Mouse (Mus musculus): ENCODE measurements around the gene Spint2. TPM values are rescaled to one million over a fixed set of nuclear protein-coding genes. Genes with fewer than 3 reads are reported as not detected.

Gene Spint2
- polyA plus RNA-seq, 1 experiment from 2014 or later, result 90.4 TPM

GRCm38 (mm10) chr7:29234661-29235060 lies 47.1 kb downstream of the Spint2 start:
- ATAC-seq (ENCODE audit: insufficient number of reproducible peaks, low FRiP score), result no peak
- Histone ChIP-seq H3K27ac (ENCODE audit: poor library complexity, severe bottlenecking) (peak overlapping the region; percentile 78), H3K9me3 (replicated peaks) (no peaks in the 10 kb centered on the region), H3K4me1 (replicated peaks) (peaks cover 22% of the 10 kb centered on the region), H3K36me3 (no peaks in the 10 kb centered on the region), H3K9ac (no peak overlapping the region), H3K4me3 (no peak overlapping the region), H3K27me3 (replicated peaks) (peaks cover 16% of the 10 kb centered on the region), H3K4me2 (no peak overlapping the region)
- 76% methylated on average over 5 of the region's 5 CpGs for WGBS

DNA sequence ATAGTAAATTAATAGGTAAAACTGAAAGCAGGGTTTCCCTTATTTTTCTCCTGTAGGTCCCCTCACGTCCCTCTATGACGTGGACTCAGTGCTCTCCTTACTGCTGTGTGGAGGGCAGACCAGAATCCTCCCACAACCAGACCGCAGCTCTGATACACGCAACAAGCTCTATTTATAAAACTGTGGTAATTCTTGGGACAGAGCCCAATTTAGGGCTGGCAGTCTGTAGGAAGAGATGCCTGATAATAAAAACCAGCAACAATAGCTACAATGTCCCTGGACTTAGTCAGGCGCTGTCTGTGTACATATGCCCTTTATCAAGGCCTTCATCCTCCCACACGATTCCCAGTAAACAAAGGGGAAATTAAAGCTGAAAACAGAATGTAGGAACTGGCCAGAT lies 48.0 kb downstream of the Spint2 start:
- H3K4me1 ChIP-seq (replicated peaks), result peaks cover 21% of the 10 kb centered on the region
- H3K4me3 ChIP-seq, result no peak overlapping the region
- ATAC-seq (ENCODE audit: insufficient number of reproducible peaks, low FRiP score), result no peak
- peak overlapping the region; percentile 6; the same call in 1 of the 2 replicates for H3K4me2 ChIP-seq
- 29% methylated on average over 6 of the region's 6 CpGs for WGBS
- H3K27ac ChIP-seq (ENCODE audit: poor library complexity, severe bottlenecking), result peak overlapping the region; percentile 78
- no peak overlapping the region for H3K9ac ChIP-seq
- H3K36me3 ChIP-seq, result no peaks in the 10 kb centered on the region
- H3K27me3 ChIP-seq (replicated peaks), result peaks cover 19% of the 10 kb centered on the region
- no peaks in the 10 kb centered on the region for H3K9me3 ChIP-seq (replicated peaks)

GRCm38 (mm10) chr7:29232247-29233013 lies 49.3 kb downstream of the Spint2 start, which contains the start of gene Kcnk6:
Kcnk6 (minus strand) TSS chr7:29232515.
- 2% methylated on average over 60 of the region's 62 CpGs for WGBS
- Histone ChIP-seq H3K4me2 (peak within 1 kb of the TSS; percentile 86), H3K4me1 (replicated peaks) (peaks cover 22% of the 10 kb centered on the region), H3K9me3 (replicated peaks) (no peaks in the 10 kb centered on the region), H3K27me3 (replicated peaks) (peaks cover 23% of the 10 kb centered on the region), H3K4me3 (peak within 1 kb of the TSS; percentile 64), H3K27ac (ENCODE audit: poor library complexity, severe bottlenecking) (peak within 1 kb of the TSS; percentile 78), H3K9ac (peak within 1 kb of the TSS; percentile 81), H3K36me3 (no peaks in the 10 kb centered on the region)
- ATAC-seq (ENCODE audit: insufficient number of reproducible peaks, low FRiP score), result peak; percentile 48

- no peaks in the 10 kb centered on the region for H3K36me3 ChIP-seq
Measured at GRCm38 (mm10) chr7:29231517-29231916, 50.2 kb downstream of the Spint2 start.

GRCm38 (mm10) chr7:29230560-29230959 lies 51.2 kb downstream of the Spint2 start:
- Histone ChIP-seq H3K36me3 (peaks cover 2% of the 10 kb centered on the region; the same call in 1 of the 2 replicates), H3K4me1 (replicated peaks) (peaks cover 22% of the 10 kb centered on the region), H3K27me3 (replicated peaks) (peaks cover 25% of the 10 kb centered on the region), H3K4me2 (peak overlapping the region; percentile 86; the same call in 1 of the 2 replicates), H3K9me3 (replicated peaks) (no peaks in the 10 kb centered on the region), H3K9ac (no peak overlapping the region), H3K27ac (ENCODE audit: poor library complexity, severe bottlenecking) (peak overlapping the region; percentile 60; the same call in 1 of the 2 replicates), H3K4me3 (no peak overlapping the region)
- 23% methylated on average over 3 of the region's 3 CpGs for WGBS
- no peak for ATAC-seq (ENCODE audit: insufficient number of reproducible peaks, low FRiP score)

More at GRCm38 (mm10) chr7:29231517-29231916, 50.2 kb downstream of the Spint2 start:
- WGBS, result 42% methylated on average over 3 of the region's 3 CpGs
- Histone ChIP-seq H3K9ac (peak overlapping the region; percentile 81), H3K4me3 (peak overlapping the region; percentile 64), H3K4me2 (peak overlapping the region; percentile 86), H3K27me3 (replicated peaks) (peaks cover 23% of the 10 kb centered on the region), H3K9me3 (replicated peaks) (no peaks in the 10 kb centered on the region), H3K4me1 (replicated peaks) (peaks cover 22% of the 10 kb centered on the region), H3K27ac (ENCODE audit: poor library complexity, severe bottlenecking) (peak overlapping the region; percentile 60)
- no peak for ATAC-seq (ENCODE audit: insufficient number of reproducible peaks, low FRiP score)

- H3K4me3 ChIP-seq, result no peak overlapping the region
- no peak overlapping the region for H3K27ac ChIP-seq (ENCODE audit: poor library complexity, severe bottlenecking)
- no peak overlapping the region for H3K9ac ChIP-seq
- H3K4me2 ChIP-seq, result no peak overlapping the region
- H3K27me3 ChIP-seq (replicated peaks), result peaks cover 27% of the 10 kb centered on the region
- H3K9me3 ChIP-seq (replicated peaks), result no peaks in the 10 kb centered on the region
- H3K36me3 ChIP-seq, result peaks cover 18% of the 10 kb centered on the region; the same call in 1 of the 2 replicates
- H3K4me1 ChIP-seq (replicated peaks), result peaks cover 18% of the 10 kb centered on the region
- 66% methylated on average over 4 of the region's 4 CpGs for WGBS
- no peak for ATAC-seq (ENCODE audit: insufficient number of reproducible peaks, low FRiP score)
Measured at GRCm38 (mm10) chr7:29228202-29228601, 53.5 kb downstream of the Spint2 start.

DNA sequence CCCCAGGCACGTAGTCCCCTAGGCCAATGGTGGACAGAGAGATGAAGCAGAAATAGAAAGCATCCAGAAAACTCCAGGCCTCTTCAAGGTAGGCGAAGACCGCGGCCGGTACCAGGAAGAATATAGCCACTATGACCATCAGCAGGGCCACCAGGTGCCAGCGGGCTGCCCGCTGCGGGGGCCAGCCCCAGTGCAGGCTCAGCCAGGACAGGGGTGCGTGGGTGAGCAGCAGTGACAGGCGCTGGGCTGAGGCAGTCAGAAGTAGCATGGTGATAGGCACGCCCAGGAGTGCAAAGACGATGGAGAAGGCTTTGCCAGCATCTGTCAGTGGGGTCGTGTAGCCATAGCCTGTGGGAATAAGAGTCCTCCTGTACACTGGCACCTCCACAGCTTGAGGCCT lies 56.2 kb downstream of the Spint2 start:
- H3K9me3 ChIP-seq (replicated peaks), result peaks cover 4% of the 10 kb centered on the region
- no peak overlapping the region for H3K4me3 ChIP-seq
- 0 out of 2 replicates have a peak, but pooled peaks cover 12% of the 10 kb centered on the region for H3K27me3 ChIP-seq (replicated peaks)
- no peak; the same call in 1 of the 2 replicates for ATAC-seq (ENCODE audit: insufficient number of reproducible peaks, low FRiP score)
- H3K9ac ChIP-seq, result no peak overlapping the region
- no peak overlapping the region for H3K4me2 ChIP-seq
- no peak overlapping the region for H3K27ac ChIP-seq (ENCODE audit: poor library complexity, severe bottlenecking)
- H3K36me3 ChIP-seq, result peaks cover 36% of the 10 kb centered on the region
- WGBS, result 73% methylated on average over 13 of the region's 13 CpGs
- peaks cover 16% of the 10 kb centered on the region; the same call in 1 of the 2 replicates for H3K4me1 ChIP-seq (replicated peaks)

DNA sequence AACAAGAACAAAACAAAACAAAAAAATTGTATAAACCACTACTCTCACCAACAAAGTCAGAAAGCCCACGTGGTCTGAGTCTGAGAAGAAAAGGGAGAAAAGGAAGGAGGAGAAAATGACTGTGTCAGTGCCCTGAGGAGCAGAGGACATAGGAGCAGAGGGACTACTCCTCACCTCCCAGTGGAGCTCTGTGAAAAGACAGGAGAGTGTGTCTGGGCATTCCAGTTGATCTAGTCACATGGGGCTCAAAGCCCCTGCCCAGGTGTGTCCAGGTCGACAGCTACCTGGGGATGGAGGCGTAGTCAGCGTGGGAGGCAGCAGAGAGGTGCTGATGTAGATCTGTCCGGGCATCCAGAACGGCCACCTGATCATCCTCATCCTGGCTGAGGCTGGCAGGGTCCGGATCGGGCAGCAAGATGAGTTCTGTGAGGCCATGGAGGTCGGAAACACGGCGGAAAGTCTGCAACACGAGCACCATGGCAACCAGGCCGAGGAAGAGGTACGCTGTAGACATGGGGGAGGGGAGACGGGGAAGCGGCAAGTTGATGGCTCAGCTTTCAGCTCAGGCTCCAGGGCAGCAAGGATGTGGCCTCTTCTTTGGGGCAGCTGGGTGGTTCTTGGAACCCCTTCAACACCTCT lies 56.8 kb downstream of the Spint2 start:
- WGBS, result 21% methylated on average over 16 of the region's 16 CpGs
- no peak for ATAC-seq (ENCODE audit: insufficient number of reproducible peaks, low FRiP score)
- peaks cover 10% of the 10 kb centered on the region for H3K9me3 ChIP-seq (replicated peaks)
- H3K27ac ChIP-seq (ENCODE audit: poor library complexity, severe bottlenecking), result no peak overlapping the region
- H3K4me3 ChIP-seq, result no peak overlapping the region
- peaks cover 42% of the 10 kb centered on the region for H3K36me3 ChIP-seq
- peaks cover 15% of the 10 kb centered on the region; the same call in 1 of the 2 replicates for H3K4me1 ChIP-seq (replicated peaks)
- no peak overlapping the region for H3K9ac ChIP-seq
- no peak overlapping the region for H3K4me2 ChIP-seq
- H3K27me3 ChIP-seq (replicated peaks), result 0 out of 2 replicates have a peak, but pooled peaks cover 12% of the 10 kb centered on the region

DNA sequence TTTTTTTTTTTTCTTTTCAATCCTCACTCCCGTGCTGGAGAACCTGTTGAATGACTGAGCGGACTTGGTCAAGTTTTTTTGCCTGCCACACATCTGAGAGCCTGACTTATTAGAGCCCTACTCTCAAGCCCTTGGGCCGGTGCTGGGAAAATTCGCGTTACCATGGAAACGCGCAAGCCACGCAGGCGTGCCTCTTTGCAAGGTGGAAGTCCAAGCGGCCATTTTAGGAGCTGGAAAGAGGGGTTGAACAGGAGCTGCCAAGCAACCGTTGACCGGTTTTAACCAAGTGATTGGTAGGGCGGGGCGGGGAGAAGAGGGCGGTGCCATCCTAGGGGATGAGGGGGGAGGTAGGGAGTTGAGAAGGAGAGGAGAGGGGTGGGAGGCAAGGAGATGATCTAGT lies 66.9 kb downstream of the Spint2 start:
- Histone ChIP-seq H3K27me3 (replicated peaks) (peaks cover 18% of the 10 kb centered on the region), H3K9me3 (replicated peaks) (peaks cover 40% of the 10 kb centered on the region), H3K4me1 (replicated peaks) (peaks cover 13% of the 10 kb centered on the region; the same call in 1 of the 2 replicates), H3K4me2 (no peak overlapping the region), H3K36me3 (peaks cover 10% of the 10 kb centered on the region), H3K4me3 (no peak overlapping the region), H3K27ac (ENCODE audit: poor library complexity, severe bottlenecking) (no peak overlapping the region), H3K9ac (no peak overlapping the region)
- WGBS, result 40% methylated on average over 15 of the region's 15 CpGs
- ATAC-seq (ENCODE audit: insufficient number of reproducible peaks, low FRiP score), result no peak

DNA sequence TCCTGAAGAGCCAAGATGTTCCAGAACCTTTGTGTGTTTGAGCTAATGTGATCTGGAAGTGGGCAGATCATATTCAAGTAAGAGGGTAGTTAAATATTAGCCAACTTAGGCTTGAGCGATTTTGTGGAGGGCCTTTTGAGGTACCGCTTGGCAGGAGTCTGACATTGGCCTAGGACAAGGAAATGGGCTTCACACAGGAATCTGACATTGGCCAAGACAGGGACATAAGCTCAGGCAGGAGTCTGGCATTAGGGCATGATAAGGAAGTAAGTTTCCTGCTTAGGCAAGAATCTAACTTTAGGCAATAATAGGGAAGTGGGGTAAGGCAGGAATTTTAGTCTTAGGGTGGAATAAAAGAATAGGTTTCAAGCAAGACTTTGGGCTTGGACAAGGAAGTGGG lies 67.5 kb downstream of the Spint2 start:
- 68% methylated on average over 2 of the region's 2 CpGs for WGBS
- Histone ChIP-seq H3K27ac (ENCODE audit: poor library complexity, severe bottlenecking) (no peak overlapping the region), H3K4me3 (no peak overlapping the region), H3K9me3 (replicated peaks) (peaks cover 35% of the 10 kb centered on the region), H3K27me3 (replicated peaks) (peaks cover 18% of the 10 kb centered on the region), H3K9ac (no peak overlapping the region), H3K4me2 (0 out of 2 replicates have a peak overlapping the region, but pooled peaks have one; percentile 66), H3K36me3 (peaks cover 4% of the 10 kb centered on the region), H3K4me1 (replicated peaks) (peaks cover 13% of the 10 kb centered on the region; the same call in 1 of the 2 replicates)
- ATAC-seq (ENCODE audit: insufficient number of reproducible peaks, low FRiP score), result no peak

GRCm38 (mm10) chr7:29213675-29214082 lies 68.0 kb downstream of the Spint2 start, which contains the start of gene Catsperg1:
Catsperg1 (minus strand) TSS chr7:29214035.
- no peak within 1 kb of the TSS for H3K9ac ChIP-seq
- peaks cover 30% of the 10 kb centered on the region for H3K9me3 ChIP-seq (replicated peaks)
- H3K4me3 ChIP-seq, result peak within 1 kb of the TSS; percentile 24
- H3K4me1 ChIP-seq (replicated peaks), result peaks cover 13% of the 10 kb centered on the region; the same call in 1 of the 2 replicates
- peaks cover 18% of the 10 kb centered on the region for H3K27me3 ChIP-seq (replicated peaks)
- no peak within 1 kb of the TSS for H3K27ac ChIP-seq (ENCODE audit: poor library complexity, severe bottlenecking)
- ATAC-seq (ENCODE audit: insufficient number of reproducible peaks, low FRiP score), result peak; percentile 27; the same call in 1 of the 2 replicates
- peaks cover 3% of the 10 kb centered on the region; the same call in 1 of the 2 replicates for H3K36me3 ChIP-seq
- H3K4me2 ChIP-seq, result peak within 1 kb of the TSS; percentile 66
- 5% methylated on average over 20 of the region's 20 CpGs for WGBS

Data from heart, embryonic 12.5 days (tissue).